Mouse (Mus musculus) erythroblast, embryonic 14.5 days (primary cell): ENCODE data around the gene Gm3233.

Experiments
- GATA1 ChIP-seq: IDR thresholded peaks from 2 replicates; pipeline ENCODE4 v1.6.1; 2012; ENCODE audit warnings: low read length, inconsistent platforms, mixed read lengths
- TAL1 ChIP-seq: IDR thresholded peaks from 3 replicates; pipeline ENCODE4 v1.6.1; 2012; ENCODE audit warnings: low read length, inconsistent platforms, mixed read lengths

DNA sequence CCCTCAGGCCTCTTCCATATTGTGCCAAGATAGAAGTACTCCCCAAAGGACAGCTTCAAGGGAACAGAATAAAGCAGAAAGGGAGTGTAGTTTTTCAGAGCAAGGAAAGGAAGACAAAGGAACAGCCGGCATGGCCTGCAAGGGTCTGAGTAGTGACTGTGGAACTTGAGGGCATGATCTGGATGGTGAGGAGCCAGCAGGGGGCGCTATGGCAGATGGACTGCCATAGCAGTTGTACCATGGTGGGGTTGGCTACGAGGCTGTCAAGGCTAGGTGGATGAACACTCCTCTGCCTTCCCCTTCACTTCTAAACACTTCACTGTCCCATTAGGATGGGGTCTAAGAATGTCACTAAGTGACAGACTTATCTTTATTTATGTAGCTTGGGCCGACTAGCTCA, 30.2 kb downstream of the Gm3233 start:
- TF ChIP-seq TAL1 (no peak), GATA1 (no peak)
